Mouse (Mus musculus): ENCODE data around the gene Fpgt. TPM values are rescaled to one million over a fixed set of nuclear protein-coding genes. Genes with fewer than 3 reads are reported as not detected.
A peak's percentile ranks its signal among the peaks of the same experiment; 100 is the strongest.

Fpgt gene
- total RNA-seq (2021): 10 to 100 TPM; 26.1 to 33.1 TPM

DNA sequence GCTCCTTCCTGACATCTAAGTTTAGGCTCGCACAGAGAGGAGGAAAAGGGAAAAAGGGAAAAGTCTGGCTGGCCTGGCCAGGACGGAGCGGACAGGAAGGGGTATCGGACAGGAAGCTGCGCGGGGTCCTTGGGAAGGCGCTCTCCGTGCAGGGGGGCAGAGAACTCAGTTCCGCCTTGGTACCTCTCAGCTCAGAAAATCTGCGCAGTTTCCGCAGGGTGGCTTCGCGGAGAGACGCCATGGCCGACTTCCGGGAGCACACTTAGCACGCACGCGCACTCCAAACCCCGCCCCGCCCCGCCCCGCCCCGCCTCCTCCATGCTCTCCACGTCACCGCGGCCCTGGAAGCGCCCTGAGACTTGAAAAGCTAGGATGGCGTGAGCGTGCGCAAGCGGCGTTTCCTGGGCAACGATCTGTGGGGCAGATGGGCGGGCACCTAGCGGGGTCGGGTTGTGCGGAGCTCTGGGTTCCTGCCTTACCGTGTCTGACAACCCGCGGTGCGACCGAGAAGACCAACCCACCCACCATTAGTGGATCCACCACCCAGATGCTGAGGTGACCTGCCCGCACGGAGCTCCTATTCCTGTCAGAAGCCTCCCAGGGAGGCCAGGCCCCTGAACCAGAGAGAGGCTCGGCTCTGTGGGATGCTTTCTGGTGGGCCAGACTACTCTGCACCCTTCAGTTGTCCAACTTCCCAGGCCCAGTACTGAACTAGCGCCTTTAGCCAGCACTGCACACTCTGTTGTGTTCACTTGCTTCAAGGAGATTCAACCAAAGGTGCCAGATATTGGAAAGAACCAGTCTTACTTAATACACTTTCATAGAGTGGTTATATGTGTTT lies at the start of gene Fpgt, which contains the start of gene Lrriq3:
Gene Fpgt, minus strand, starts transcription at position 288 of the 841 bp plus-strand sequence.
Gene Lrriq3, plus strand, starts transcription at position 319 of the 841 bp plus-strand sequence.
- intact Hi-C loops (cut with DNase I): loop anchor here (5.0 kb wide), 2 partner anchors 276 to 441 kb away; no protein-coding TSS in a partner anchor
- DNase-seq (ENCODE audit: low spot score in 2 of 2): peak; percentile 90 to 91

DNA sequence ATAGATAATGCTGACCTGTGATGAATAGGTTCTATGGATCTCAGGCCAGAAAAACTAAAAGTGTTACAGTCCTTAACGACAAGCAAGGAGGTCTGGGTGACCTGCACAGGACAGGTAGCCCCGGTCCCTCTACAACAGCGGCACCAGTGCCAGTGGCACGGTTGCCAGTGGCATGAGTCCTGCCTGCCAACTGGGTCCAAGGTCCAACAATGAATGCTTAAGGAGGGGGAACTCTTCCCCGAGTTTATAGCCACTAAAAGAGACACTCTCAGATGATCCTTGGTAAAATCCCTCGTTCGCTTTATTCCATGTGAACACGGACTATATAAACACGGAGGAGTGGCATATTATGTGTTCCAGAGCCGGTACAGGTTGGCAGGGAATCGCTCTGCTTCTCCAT lies 47.8 kb upstream of the Fpgt start:
- DNase-seq (ENCODE audit: low spot score in 2 of 2): no peak
- intact Hi-C loops (cut with DNase I): no loop called here

DNA sequence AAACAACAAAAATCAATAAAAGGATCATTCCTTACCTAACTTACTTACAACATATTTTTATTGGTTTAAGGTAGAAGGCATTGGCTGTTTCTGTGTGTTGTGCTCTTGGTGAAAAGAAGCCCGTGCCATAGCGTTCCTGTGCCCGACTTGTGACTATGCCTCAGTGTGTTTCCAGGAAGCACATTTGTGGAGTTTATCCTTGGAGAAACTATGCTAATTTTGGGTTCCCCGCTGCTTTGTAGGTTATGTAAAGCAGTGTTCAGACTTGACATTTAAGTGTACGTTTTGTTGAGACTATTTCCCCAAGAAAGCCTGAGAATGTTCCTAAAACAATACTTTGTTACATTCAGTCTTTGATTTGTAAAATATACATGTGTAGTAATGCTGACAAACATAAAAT lies 44.5 kb upstream of the Fpgt start:
- DNase-seq (ENCODE audit: low spot score in 2 of 2): no peak
- intact Hi-C loops (cut with DNase I): no loop called here

DNA sequence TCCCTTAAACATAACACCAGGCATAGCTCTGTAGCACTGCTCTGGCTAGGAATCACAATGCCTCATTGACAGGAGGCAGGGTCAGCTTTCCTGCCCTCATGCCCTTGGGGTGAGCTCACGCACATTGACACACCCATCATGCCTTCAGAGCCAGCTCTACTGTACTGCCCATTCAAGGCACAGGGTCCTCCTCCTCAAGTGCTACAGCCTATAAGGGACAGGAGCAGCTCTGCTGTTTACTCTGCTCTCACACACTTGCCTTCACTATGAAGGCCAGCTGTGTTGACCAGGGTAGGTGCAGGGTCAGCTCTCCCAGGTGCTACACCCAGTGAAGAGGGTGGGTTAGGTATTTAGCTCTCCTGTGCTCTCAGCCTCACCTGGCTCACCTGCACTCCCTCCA lies 12.8 kb upstream of the Fpgt start:
- DNase-seq (ENCODE audit: low spot score in 2 of 2): no peak
- intact Hi-C loops (cut with DNase I): no loop called here

DNA sequence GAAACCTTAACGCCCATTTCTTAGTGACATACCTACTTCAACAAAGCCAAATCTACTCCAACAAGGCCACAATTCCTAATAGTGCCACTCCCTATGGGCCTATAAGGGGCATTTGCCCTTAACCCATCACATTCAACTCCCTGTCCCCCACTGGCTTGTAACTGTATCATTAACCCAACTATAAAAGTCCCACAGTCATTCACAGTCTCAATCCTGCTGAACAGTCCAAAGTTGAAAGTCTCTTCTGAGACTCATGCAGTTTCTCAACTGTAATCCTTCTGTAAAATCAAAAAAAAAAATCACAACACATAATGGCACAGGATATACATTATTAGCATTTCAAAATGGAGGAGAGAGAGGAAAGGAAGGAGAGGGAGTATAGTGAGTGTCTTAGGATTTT lies 6.1 kb upstream of the Fpgt start:
- intact Hi-C loops (cut with DNase I): no loop called here
- DNase-seq (ENCODE audit: low spot score in 2 of 2): no peak

DNA sequence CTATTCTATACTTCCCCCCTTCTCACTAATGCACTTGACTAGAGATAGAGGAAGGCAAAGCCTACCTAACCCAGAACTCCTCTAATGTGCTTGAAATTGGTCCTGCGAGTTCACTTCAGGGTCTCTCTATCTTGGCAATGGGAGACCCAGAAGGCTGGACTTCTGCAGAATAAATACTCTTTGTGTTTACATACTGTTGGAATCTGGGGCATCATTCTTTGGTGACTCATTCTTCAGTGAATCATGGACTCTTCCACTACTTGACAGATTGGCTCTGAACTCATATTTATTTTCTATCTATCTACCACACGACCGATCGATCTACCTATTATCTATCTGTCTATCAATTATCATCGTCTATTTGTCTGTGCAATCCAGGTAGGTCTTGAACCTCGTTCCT lies 1.1 kb downstream of the Fpgt start:
- no peak for DNase-seq (ENCODE audit: low spot score in 2 of 2)
- intact Hi-C loops (cut with DNase I): loop anchor here (5.0 kb wide), 2 partner anchors 275 to 440 kb away; no protein-coding TSS in a partner anchor

DNA sequence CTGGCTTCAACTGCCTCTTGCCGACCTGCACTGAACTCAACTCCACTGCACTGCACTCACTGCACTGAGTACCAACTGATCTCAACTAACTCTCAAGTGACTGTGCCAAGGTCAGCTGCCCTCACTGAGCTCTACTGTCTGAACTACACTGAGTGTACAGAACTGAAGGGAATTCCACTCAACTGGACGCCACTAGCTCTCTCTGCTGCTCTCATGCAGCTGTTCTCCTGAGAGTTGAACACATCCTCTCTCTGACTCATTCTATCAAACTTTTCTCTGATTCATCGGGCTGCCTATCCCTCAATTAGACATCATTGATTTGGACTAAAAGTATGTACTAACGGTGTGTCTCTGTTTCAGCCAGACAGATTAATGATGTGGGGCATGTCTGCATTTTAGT lies 15.3 kb downstream of the Fpgt start:
- intact Hi-C loops (cut with DNase I): no loop called here
- DNase-seq (ENCODE audit: low spot score in 2 of 2): no peak

DNA sequence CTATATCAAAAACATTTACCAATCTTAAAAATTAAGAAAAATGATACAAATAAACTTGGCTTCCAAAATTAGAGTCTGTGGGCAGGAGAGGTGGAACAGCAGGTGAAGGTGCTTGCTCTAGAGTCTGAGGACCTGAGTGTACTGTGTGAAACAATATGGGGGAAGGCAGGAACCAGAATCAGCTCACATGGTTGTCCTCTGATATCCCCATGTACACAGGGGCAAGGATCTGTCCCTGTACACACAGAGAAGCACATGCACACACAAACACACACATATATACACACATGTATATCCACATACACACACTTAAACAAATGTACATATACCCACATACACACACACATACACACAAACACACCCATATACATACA lies 33.8 kb downstream of the Fpgt start:
- intact Hi-C loops (cut with DNase I): no loop called here
- DNase-seq (ENCODE audit: low spot score in 2 of 2): no peak

DNA sequence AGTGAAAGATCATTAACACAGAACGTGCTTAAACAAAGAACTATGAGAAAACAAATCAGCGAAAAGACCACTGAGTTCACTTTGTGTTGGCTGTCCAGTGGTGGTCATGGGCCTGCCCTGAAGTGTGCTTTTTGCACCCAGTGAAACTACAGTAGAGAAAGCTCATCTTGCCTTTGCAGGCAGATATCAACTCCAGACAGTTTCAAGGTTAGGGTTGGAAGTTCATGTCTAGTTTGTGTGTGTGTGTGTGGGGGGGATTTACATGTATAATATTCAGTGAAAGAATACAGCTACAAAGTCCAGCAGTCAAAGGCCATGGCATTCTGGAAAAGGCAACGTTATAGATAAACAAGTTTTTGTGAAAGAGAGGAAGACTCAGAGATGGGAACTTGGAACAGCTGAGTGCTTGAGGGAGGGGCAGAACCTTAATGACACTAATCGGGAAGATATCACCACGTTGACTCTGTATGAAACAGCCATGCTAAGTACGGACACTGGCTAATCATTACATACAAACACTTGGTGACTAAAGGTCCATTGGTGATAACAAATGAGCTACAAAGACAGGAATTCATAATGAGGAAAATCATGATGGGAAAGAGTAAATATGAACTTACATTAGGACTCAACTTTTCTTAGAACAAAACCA lies 34.3 kb downstream of the Fpgt start:
- no peak for DNase-seq (ENCODE audit: low spot score in 2 of 2)
- intact Hi-C loops (cut with DNase I): no loop called here

DNA sequence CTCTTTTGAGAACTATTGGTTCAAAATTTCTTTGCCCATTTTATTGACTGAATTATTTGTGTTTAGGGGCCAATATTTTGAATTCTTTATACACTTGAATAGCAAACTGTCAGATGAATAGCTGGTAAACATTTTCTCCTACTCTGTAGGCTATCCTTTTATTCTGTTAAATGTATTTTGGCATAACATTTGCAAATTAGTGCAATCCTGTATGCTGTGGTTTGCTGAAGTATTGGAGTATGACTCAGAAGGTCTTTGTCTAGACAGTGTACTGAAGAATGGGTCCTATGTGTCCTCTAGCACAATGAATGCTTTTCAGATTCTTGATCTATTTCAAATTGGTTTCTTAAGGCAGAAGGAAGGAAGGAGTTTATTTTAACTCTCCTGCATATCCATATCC lies 35.6 kb downstream of the Fpgt start:
- intact Hi-C loops (cut with DNase I): no loop called here

DNA sequence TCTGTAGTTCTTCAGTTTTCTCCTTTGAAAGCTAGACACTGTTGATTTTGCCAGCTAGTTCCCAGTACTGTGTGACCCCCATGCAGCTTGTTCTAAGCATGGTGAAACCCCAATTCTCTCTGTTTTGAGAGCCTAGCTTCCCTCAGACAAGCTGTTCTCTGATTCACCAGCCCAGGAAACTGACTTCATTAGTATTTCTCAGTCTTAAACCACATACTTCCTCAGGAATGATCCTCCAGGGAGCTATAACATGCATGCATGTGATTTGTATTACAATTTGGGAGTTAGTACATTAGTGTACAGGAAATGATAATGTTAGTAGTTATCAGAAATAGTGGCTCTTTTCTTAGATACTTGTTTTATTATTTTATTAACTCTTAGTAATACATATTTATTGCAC lies 36.6 kb downstream of the Fpgt start:
- no peak for DNase-seq (ENCODE audit: low spot score in 2 of 2)
- intact Hi-C loops (cut with DNase I): no loop called here

More for the DNA sequence above, 35.6 kb downstream of the Fpgt start:
- DNase-seq (ENCODE audit: low spot score in 2 of 2): no peak

DNA sequence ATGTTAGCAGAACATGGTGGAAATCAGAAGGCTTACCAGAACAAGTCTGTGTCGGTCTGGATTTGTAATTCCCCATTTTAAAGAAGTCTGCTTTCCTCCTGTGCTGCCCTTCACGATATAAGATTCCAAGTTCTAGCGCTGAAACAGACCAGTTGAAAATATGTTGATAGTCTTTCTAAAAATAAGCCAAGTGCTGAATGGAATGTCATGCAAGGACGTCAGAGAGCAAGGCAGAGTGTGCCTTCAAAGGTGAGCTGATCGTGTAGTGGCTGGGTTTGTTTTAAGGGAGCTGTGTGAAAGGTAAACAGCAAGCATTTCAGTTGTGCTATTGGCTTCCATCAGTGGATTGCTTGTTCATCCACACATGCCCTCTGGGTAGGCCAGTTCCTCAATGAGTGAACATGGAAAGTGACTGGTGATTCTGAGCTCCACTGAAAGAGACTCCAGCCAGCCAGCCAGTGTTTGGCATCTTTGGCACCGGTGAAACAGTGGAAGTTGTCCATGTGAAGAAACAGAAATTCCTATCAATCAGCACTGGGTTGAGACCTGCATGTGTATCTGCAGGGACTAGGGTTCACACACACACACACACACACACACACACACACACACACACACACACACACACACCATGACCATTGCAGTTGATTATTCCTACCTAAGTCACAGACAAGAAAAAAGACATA lies 37.8 kb downstream of the Fpgt start, which contains the start of gene Tnni3k:
Gene Tnni3k, minus strand, starts transcription at position 177 of the 686 bp plus-strand sequence.
- intact Hi-C loops (cut with DNase I): no loop called here
- no peak for DNase-seq (ENCODE audit: low spot score in 2 of 2)

DNA sequence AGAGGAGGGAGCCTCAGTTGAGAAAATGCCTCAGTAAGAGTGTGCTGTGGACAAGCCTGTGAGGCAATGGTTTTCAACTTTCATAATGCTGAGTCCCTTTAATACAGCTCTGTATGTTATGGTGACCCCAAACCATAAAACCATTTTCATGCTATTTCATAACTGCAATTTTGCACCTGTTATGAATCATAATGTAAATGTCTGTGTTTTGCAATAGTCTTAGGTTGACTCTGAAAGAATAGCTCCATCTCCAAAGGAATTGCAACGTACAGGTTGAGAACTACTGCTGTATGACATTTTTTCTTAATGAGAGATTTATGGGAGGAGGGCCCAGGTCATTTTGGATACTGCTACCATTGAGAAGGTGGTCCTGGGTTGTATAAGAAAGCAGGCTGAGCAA lies 40.0 kb downstream of the Fpgt start:
- DNase-seq (ENCODE audit: low spot score in 2 of 2): no peak
- intact Hi-C loops (cut with DNase I): no loop called here

DNA sequence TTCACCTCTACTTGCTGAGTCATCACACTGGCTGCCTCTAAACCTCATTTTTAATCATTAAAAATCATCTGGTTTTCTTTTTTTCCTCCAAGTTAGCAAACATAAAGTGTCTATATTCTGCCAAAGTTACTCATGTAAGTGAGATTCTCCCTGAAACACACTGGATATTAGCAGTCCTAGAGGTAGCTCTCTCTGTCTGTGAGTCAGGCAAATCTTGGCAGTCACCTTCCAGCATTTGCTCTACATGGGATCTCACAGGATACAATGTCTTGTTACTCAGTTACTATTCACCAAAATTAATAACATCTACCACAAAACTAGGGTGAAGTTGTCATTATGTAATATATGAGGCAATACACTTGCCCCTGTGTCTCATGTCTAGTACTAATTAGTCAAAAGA lies 41.2 kb downstream of the Fpgt start:
- DNase-seq (ENCODE audit: low spot score in 2 of 2): no peak
- intact Hi-C loops (cut with DNase I): no loop called here

DNA sequence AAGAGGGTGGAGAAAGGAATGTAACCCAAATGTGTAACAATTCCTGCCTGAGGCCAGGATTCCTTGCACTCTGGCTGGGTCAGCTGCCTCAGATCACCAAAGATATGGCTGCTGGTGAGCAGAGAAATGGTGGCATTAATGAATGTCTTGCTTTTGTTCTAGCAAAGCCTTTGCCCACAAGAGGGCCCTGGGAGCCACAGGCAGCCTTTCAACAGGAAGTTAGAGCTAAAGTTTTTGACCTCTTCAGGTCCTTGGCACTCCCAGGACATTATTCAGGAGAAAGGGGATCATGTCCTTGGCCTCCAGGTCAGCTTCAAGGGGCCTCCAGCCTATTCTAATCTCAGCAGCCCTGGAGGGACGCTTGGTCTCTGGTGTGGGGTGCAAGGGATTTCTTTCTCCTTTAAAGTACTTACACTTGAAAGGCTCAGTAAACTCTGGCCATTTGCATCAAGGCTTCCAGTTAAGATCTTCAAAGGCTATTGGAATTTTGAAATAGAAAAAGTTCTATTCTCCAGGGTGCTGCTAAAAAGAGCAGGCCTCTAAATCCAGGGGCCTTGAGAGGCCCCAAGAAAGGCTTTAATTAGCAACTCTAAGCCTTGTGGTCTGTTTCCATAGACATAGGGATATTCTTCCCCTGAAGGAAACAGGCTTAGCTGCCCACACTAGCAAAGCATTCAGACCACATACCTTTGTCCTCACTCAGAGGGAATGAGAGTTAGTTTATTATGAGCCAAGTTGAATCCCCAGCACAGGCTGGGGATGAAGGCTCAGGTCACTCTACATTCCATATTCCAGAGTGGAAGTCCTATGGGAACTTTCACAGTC lies 54.0 kb downstream of the Fpgt start:
- intact Hi-C loops (cut with DNase I): no loop called here
- no peak for DNase-seq (ENCODE audit: low spot score in 2 of 2)

Other genes starting within 250 kb of the Fpgt start
- under 1 TPM; 0.29 to 0.47 TPM for gene Tnni3k, start 38.0 kb downstream of the Fpgt start, total RNA-seq (2021)
- gene Lrriq3, start within 50 bp of the Fpgt start, total RNA-seq (2021): under 1 TPM; 0.39 to 0.57 TPM

All from left cerebral cortex, postnatal 36 days (tissue).